Mouse (Mus musculus): ENCODE data around the gene Acin1.

GRCm38 (mm10) chr14:54592319-54592934 lies 94.3 kb downstream of the Acin1 start:
- TF ChIP-seq CTCF (IDR thresholded peaks at IDR 0.05; ENCODE audit: borderline replicate concordance, extremely low read depth, insufficient read depth, insufficient read length) (no peak), POLR2A (IDR thresholded peaks at IDR 0.05; ENCODE audit: borderline replicate concordance, extremely low read depth, insufficient read depth, insufficient read length, poor library complexity, severe bottlenecking) (no peak)

Measured in brain, embryonic 14.5 days (tissue).